Mouse (Mus musculus): ENCODE data around the gene Tspear.

DNA sequence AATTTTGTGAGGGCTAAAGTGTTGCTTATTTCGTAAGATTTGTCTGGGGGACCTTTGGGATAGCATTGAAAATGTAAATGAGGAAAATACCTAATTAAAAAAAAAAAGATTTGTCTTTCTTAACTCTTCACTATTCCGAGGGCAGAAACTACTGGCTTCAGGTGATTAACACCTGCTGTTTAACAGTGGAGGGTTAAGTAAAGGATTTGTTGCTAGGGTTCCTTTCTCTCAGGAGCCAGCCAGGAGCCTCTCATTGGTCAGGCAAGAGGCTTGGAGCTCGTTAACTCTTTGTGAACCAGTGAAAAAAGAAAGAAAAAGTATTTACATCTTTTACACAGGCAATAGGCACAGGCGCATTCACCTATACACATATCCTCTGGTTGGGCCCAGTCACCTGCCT is 132.8 kb downstream of the Tspear start:
- TF ChIP-seq POLR2A (IDR thresholded peaks at IDR 0.05; ENCODE audit: low read depth, low read length) (no peak), CTCF (IDR thresholded peaks at IDR 0.05; ENCODE audit: extremely low read depth, insufficient read depth, insufficient read length, insufficient replicate concordance) (no peak)
